ENCODE assay signal across 8 mouse cellular contexts in genomic region chr3:90639511-90640154, GRCm38 (mm10). TPM values are rescaled to one million over a fixed set of nuclear protein-coding genes. Genes with fewer than 3 reads are reported as not detected.
A peak's percentile ranks its signal among the peaks of the same experiment; 100 is the strongest.
DNase-seq lines count a peak whose midpoint lies in the region; ATAC-seq and TF ChIP-seq lines count a peak whose summit lies in the region.

No protein-coding gene starts in this region.

- no peaks in the 10 kb centered on the region for H3K27me3 ChIP-seq in liver, adult 2 months (ENCODE audit: control insufficient read depth, insufficient read depth, low read length)
- no peaks in the 10 kb centered on the region for H3K27me3 ChIP-seq in liver, embryonic 12.5 days (replicated peaks)

- 50% methylated on average over 7 of the region's 7 CpGs for WGBS in liver, adult 2 months
- WGBS in liver, embryonic 12.5 days (ENCODE audit: insufficient replicate concordance), result 32% methylated on average over 7 of the region's 7 CpGs

- H3K27ac ChIP-seq in liver, adult 2 months (replicated peaks; ENCODE audit: insufficient read depth, low read depth, low read length), result no peak overlapping the region
- no peak overlapping the region for H3K27ac ChIP-seq in liver, embryonic 12.5 days

- TF ChIP-seq CTCF in liver, adult 2 months (IDR thresholded peaks at IDR 0.05; ENCODE audit: low read depth, low read length), result peak; percentile 70

- H3K9me3 ChIP-seq in liver, embryonic 12.5 days (replicated peaks), result no peaks in the 10 kb centered on the region

- no peaks in the 10 kb centered on the region for H3K36me3 ChIP-seq in liver, adult 2 months (ENCODE audit: control insufficient read depth, insufficient read depth, low read length)
- H3K36me3 ChIP-seq in liver, embryonic 12.5 days, result no peaks in the 10 kb centered on the region

- no peak overlapping the region for H3K4me2 ChIP-seq in liver, embryonic 12.5 days

- no peak for TF ChIP-seq POLR2A in liver, adult 2 months (IDR thresholded peaks at IDR 0.05; ENCODE audit: extremely low read depth, insufficient read depth, low read length)

- no peak for ATAC-seq in liver, embryonic 12.5 days

- peak; percentile 45 to 50 for DNase-seq in cerebellum, postnatal 10 days
- no peak for DNase-seq in cerebellum, adult 11-12 months
- DNase-seq in liver, adult 2 months (ENCODE audit: extremely low read depth, low read depth, low spot score), result peak; percentile 26
- peak; percentile 55 for DNase-seq in embryo, embryonic 10.5 days (ENCODE audit: low spot score)
- peak; percentile 73 for DNase-seq in naive thymus-derived CD4-positive, alpha-beta T cell, adult 2 months (ENCODE audit: low read depth)
- DNase-seq in frontal cortex, adult 2 months (ENCODE audit: extremely low spot score in 1 of 2, low spot score in 1 of 2), result no peak
- DNase-seq in urinary bladder, postnatal 10 days (ENCODE audit: low spot score), result no peak

- H3K79me2 ChIP-seq in liver, adult 2 months (ENCODE audit: control insufficient read depth, insufficient read depth, low read length), result no peaks in the 10 kb centered on the region

- H3K4me3 ChIP-seq in liver, adult 2 months (ENCODE audit: insufficient read depth, low read depth, low read length), result no peak overlapping the region
- H3K4me3 ChIP-seq in liver, embryonic 12.5 days, result no peak overlapping the region

- no peak overlapping the region for H3K9ac ChIP-seq in liver, adult 2 months (ENCODE audit: low read depth, low read length)
- no peak overlapping the region for H3K9ac ChIP-seq in liver, embryonic 12.5 days

- H3K4me1 ChIP-seq in liver, adult 2 months (ENCODE audit: control insufficient read depth, insufficient read depth, low read length), result no peaks in the 10 kb centered on the region
- H3K4me1 ChIP-seq in liver, embryonic 12.5 days, result no peaks in the 10 kb centered on the region

RNA-seq across cellular contexts. Expression of gene S100a7a, which starts 14.2 kb away (rescaled TPM):
- not detected in 2 replicates for total RNA-seq in liver, adult 2 months (2014; rRNA removed)
- not detected in 2 replicates for polyA plus RNA-seq in liver, adult 2 months (2012; rRNA removed)
- not detected in 2 replicates for polyA plus RNA-seq in liver, embryonic 12.5 days (2016; fragmentation: Nextera tagmentation; extraction: Ambion mirVana)
- polyA plus RNA-seq in frontal cortex, adult 2 months (2012; rRNA removed), result 0.70 and 0.76 TPM in 2 replicates

RNA-seq across cellular contexts. Expression of gene S100a6, which starts 27.0 kb away (rescaled TPM):
- total RNA-seq in liver, adult 2 months (2014; rRNA removed), result 2.4 and 3.6 TPM in 2 replicates
- 4.7 and 8.1 TPM in 2 replicates for polyA plus RNA-seq in liver, adult 2 months (2012; rRNA removed)
- polyA plus RNA-seq in liver, embryonic 12.5 days (2016; fragmentation: Nextera tagmentation; extraction: Ambion mirVana), result 5.7 and 6.8 TPM in 2 replicates
- polyA plus RNA-seq in frontal cortex, adult 2 months (2012; rRNA removed), result 50.6 and 60.9 TPM in 2 replicates

RNA-seq across cellular contexts. Expression of gene S100a8, which starts 29.1 kb away (rescaled TPM):
- total RNA-seq in liver, adult 2 months (2014; rRNA removed), result 1.4 and 1.7 TPM in 2 replicates
- 0.54 and 0.90 TPM in 2 replicates for polyA plus RNA-seq in liver, adult 2 months (2012; rRNA removed)
- 209 and 244 TPM in 2 replicates for polyA plus RNA-seq in liver, embryonic 12.5 days (2016; fragmentation: Nextera tagmentation; extraction: Ambion mirVana)
- 1.9 and 3.7 TPM in 2 replicates for polyA plus RNA-seq in frontal cortex, adult 2 months (2012; rRNA removed)

RNA-seq across cellular contexts. Expression of gene S100a5, which starts 31.3 kb away (rescaled TPM):
- not detected in 2 replicates for total RNA-seq in liver, adult 2 months (2014; rRNA removed)
- polyA plus RNA-seq in liver, adult 2 months (2012; rRNA removed), result not detected in 2 replicates
- polyA plus RNA-seq in liver, embryonic 12.5 days (2016; fragmentation: Nextera tagmentation; extraction: Ambion mirVana), result not detected in 2 replicates
- 186 and 213 TPM in 2 replicates for polyA plus RNA-seq in frontal cortex, adult 2 months (2012; rRNA removed)

RNA-seq across cellular contexts. Expression of gene S100a4, which starts 36.1 kb away (rescaled TPM):
- 2.8 and 2.9 TPM in 2 replicates for total RNA-seq in liver, adult 2 months (2014; rRNA removed)
- 0.87 and 1.0 TPM in 2 replicates for polyA plus RNA-seq in liver, adult 2 months (2012; rRNA removed)
- 0.55 and 0.69 TPM in 2 replicates for polyA plus RNA-seq in liver, embryonic 12.5 days (2016; fragmentation: Nextera tagmentation; extraction: Ambion mirVana)
- polyA plus RNA-seq in frontal cortex, adult 2 months (2012; rRNA removed), result 13.9 and 14.5 TPM in 2 replicates

Comparison
In these comparisons a context has a peak if more than half of its experiments do, and no peak if none do; other contexts are left out.
1. DNase-seq: peak in cerebellum, postnatal 10 days (2 of 2), liver, adult 2 months (single experiment), embryo, embryonic 10.5 days (single experiment) and naive thymus-derived CD4-positive, alpha-beta T cell, adult 2 months (single experiment); none in cerebellum, adult 11-12 months (single experiment), frontal cortex, adult 2 months (0 of 2) and urinary bladder, postnatal 10 days (single experiment).
2. RNA of gene S100a8, which starts 29.1 kb away (polyA plus RNA-seq): 209 to 244 TPM in liver, embryonic 12.5 days; 1.9 to 3.7 TPM in frontal cortex, adult 2 months and 0.54 to 0.90 TPM in liver, adult 2 months; every median in the first group is over 10 times any median in the second.